Mouse (Mus musculus): ENCODE data around the gene Clcnkb.

The Clcnkb gene

DNA sequence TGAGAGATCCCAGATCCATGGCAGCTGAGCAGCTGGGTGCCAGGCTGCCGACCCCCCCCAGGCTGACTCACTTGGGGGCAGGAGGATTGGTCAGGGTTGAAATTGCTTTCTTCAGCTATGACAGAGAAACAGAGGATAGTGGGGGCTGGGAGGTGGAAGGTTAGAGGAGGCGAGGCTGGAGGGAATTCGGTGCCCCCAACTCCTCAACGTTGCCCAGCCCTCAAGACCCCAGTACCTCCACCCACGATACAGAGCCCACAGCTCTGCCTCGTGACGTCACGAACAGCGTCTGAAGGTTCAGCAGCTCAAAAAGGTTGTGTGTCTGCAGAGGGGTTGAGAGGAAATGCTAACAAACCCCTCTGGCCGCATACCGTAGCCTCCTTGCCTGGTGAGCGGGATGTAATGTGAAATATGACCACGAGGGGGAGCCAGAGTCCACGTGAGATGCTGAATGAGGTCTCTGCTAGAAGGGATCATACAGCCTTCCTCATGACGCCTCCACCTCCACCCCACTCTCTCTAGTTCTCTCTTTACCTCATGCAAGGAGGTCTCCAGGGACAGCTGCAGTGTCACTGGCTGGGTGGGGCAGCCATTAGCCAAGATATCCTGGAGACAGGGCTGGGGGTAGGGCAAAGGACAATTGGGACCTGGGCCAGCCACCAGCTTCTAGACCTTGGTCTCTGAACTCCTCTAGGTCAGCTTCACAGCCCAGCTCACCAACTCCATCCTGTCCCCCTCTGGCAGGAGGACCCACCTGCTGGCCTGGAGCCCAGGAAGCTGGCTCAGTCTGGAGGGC lies 11.1 kb downstream of the Clcnkb start:
- peak; percentile 31 for DNase-seq (ENCODE audit: low spot score)

DNA sequence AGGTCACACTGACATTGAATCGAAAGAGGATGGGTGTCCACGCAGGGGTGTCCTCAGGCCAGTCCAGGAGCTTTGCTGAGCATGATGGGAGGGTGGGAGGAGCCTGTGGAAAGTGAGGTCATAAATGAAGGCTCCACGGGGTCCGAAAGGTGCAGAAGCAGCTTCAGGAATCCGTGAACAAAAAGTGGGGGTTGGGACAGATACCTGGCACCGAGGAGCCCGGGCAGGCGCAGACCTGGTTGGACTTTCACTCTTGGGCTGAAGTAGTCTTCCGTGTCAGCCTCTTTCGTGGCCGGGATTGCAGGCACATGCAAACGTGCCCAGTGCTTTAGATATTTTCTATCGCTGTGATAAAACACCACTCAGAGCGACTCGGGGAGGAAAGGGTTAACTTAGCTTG lies 15.6 kb downstream of the Clcnkb start:
- no peak for DNase-seq (ENCODE audit: low spot score)

DNA sequence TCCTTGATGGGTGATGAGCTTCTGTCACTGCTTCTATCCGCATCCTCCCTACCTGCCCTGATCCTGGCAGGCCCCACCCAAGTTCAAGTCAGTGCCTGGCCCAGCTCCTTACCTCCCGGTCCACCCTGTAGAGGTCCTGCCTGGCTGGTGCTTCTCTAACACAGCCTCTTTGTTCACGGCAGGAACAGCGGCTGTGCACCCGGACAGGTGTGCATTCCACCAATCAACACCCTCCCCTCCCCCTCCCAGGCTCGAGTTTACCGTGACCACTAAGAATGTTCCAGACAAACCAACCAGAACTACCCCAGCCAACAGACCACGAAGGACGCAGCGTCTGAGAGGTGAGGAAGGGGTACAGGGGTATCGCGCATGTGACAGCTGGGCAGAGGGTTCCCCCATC lies 17.3 kb downstream of the Clcnkb start, which contains the start of gene Clcnka:
Gene Clcnka, minus strand, starts transcription at position 180 of the 400 bp plus-strand sequence.
- DNase-seq (ENCODE audit: low spot score) = no peak

DNA sequence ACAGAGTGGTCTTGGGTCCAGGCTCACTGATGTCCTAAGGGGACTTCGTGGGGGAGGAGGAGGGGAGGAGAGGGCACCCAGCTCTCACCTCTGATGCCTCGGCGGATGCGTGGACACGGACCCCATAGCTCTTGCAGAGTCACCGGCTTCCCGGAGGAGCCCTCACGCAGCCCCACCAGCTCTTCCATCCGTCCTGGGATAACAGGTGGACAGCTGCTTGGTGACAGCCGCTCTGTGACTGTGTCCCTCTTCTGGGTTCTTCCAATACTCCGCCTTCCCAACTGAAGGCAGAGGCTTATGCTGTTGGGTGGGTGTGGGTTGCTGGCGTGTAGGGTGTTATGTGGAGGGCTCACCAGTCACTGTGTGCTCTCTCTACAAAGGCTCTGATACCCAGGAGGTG lies 18.0 kb downstream of the Clcnkb start:
- DNase-seq (ENCODE audit: low spot score) = no peak

DNA sequence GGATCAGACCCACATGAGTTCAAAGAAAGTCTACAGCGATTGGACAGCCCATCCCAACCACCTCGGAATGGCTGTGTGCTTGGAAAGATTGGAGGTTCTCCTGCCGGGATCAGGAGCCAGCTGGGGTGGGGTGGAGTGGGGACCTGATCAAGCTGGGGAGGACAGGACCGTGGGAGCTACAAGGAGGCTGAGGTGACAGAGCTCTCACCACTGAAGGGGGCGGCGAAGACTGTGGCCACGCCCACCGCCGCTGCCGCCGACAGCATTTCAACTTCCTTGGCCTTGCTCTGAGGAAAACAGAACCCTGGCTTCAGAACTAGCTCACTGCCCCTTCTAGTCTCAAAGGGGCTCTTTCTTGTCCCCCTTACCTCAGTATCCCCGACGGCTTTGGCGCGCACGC lies 21.1 kb downstream of the Clcnkb start:
- DNase-seq (ENCODE audit: low spot score) = no peak

DNA sequence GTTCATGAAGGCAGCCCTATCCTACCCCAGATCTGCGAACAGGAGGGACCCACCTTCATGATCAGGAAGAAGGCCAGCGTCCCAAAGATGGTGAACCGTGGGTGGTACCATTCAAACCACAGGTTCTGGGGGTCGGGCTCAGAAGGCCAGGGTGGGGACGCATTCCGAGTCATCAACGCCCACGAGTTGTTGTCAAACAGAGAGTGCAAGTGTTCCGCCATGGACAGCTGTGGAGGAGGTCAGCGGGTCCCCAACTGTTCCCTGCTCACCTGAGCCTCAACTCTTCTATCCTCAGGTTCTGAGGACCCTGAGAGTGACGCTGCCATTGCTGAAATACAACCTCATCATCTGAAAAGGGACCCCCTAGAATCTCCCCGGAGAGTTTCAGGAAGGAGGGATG lies 24.5 kb downstream of the Clcnkb start:
- DNase-seq (ENCODE audit: low spot score) = no peak

DNA sequence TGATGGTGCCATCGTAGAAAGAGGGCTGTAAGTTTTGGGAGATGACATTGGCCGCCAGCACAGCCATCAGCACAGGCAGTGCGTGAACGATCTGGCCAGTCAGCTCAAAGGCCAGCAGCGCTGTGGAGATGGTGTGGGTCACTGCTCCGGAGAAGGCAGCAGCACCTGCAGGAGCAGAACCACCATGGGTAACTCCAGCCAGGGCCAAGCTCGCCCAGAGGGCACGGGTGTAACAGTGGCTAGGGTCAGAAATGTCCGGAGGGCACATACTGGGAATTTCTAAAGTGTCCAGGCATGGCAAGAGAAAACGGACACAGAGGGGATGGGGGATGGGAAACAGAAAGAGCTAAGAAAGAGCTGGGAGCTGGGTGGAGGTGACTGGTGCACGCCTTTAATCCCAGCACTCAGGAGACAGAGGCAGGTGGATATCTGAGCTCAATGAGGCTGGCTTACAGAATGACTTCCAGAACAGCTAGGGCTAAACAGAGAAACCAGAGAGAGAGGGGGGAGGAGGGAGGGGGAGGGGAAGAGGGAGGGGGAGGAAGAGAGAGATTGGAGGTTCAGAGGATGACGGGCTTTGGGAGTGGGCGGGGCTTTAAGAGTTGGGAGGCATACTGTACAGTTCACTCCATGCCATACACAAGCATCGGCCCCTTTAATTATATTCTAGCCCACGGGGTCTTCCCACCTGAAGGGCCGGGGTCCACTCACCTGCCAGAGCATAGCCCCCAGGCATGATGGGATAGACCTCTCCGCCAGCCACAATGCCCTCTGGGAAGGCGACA lies 26.3 kb downstream of the Clcnkb start:
- DNase-seq (ENCODE audit: low spot score) = no peak

DNA sequence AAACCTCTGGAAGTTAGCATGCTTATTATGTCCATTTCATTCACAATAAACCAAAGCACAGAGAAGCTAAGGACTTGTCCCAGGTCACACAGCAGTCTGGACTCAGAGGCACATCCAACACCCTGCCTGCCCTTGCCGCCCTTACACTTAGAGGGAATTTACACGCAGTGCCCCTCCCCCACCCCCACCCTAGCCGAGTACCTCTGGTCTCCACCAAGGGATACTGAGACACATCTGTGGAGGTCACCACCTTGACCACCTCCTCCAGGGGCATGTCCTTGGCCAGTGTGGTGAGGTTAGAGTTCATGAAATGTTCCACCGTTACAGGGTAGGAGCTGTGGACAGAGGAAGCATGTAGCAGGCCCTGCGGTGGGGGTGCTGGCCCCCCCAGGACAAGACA lies 27.9 kb downstream of the Clcnkb start:
- no peak for DNase-seq (ENCODE audit: low spot score)

DNA sequence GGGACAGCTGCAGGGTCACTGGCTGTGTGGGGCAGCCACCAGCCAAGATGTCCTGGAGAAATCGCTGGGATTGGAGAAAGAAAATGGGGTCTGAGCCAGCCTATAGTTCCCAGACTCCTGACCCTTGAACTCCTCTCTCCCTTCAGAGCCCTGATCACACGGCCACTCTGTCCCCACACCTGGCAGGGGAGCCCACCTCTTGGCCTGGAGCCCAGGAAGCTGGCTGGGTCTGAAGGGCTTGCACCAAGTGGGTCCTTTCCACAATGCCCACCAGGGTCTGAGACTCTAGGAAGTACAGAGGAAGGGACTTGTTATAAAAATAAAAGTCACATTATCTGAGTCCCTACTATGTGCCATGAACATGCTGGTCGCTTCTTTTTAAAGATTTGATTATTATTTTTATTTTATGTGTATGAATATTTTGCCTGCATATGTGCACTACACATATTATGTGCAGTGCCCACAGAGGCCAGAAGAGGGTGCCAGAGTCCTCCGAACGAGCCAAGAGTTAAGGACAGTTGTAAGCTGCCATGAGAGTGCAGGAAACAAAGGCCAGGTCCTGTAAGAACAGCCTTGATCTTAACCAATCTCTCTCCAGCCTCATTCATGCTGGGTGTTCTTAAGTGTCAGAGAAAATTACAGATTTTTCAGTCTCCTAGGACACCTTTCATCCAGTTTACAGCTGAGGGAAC lies 28.6 kb downstream of the Clcnkb start:
- peak; percentile 68 for DNase-seq (ENCODE audit: low spot score)

DNA sequence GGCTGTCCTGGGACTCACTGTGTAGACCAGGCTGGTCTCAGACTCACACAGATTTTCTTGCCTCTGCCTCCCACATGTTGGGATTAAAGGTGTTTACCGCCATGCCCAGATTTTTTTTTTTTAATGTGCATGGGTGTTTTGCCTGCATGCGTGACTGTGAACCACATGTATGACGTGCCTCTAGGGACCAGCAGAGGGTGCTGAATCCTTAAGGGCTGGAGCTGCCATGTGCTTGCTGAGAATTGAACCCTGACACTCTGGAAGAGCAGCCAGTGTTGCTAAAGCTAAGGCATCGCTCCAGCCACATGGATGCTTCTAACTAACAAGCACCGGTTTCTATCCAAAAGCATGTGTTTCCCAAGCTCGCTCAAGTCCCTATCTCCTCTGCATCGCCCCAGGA lies 29.7 kb downstream of the Clcnkb start:
- no peak for DNase-seq (ENCODE audit: low spot score)

DNA sequence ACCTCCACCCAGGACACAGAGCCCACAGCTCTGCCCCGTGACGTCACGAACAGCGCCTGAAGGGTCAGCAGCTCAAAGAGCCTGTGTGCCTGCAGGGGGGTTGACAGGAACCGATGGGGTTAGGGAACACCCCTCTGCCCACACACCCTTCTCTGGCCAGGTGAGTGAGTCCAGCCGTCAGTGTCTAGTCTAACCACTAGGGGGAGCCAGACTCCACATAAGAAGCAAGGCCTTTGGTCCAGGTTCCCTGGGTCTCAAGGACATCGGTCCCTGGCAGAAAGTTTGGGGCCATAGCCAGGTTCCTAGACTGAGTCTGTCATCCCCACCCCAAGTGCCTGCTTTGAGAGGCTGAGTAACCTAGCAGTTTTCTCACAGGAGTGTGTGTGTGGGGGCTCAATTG lies 30.5 kb downstream of the Clcnkb start:
- peak; percentile 61 for DNase-seq (ENCODE audit: low spot score)

DNA sequence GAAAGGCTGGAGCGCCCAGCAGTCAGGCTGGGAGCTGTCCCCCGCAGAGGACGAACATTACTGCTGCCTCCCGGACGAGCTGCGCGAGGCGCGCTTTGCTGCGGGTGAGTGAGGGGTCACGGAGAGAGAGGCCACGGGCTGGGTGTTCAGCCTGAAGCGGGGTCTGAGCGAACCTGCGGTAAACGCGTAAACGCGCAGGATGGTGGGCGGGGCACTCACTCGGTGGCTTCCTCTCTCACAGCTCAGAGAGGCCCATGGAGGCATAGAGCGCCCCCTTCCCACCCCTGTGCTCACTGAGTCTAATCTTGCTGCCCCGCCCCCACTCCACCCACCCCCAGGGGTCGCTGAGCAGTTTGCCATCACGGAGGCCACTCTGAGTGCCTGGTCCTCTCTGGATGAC lies 33.4 kb downstream of the Clcnkb start:
- DNase-seq (ENCODE audit: low spot score) = no peak

DNA sequence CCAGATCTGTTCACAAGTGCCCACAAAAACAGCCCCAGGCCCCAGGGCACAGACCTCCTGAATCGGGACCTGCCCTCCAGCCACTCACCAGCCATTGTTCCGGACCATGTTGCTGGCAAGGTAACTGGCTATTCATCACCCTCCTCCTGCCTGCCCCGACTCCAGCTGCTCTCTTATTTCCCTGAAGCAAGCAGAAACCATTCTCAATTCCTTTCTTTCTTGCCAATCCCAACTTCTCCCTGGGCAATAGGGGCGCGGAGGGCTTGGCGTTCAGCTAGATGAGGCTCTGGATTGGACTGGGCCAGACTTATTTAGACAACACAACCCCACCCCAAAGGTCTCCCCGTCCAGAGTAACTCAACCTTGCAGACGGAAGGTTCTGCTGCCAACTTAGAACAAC lies 36.1 kb downstream of the Clcnkb start:
- DNase-seq (ENCODE audit: low spot score) = no peak

DNA sequence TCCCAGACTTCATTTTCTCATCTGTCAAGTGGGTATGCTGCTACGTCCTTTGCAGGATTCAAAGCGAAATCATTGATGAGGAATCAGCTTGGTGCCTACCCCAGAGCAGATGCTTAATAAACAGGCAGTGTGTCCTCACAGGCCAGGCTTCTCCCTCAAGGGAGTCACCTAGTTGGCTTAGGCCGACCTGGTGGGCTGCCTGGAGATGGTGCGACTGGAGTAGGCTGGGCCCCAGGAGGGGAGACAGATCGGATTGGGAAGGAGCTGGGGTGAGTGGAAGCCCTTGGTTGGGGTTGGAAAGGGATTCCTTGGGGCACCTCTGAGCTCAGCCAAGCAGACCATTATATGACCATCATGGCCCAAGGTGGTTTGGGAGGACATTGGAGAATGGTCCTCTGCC lies 43.4 kb downstream of the Clcnkb start:
- no peak for DNase-seq (ENCODE audit: low spot score)

DNA sequence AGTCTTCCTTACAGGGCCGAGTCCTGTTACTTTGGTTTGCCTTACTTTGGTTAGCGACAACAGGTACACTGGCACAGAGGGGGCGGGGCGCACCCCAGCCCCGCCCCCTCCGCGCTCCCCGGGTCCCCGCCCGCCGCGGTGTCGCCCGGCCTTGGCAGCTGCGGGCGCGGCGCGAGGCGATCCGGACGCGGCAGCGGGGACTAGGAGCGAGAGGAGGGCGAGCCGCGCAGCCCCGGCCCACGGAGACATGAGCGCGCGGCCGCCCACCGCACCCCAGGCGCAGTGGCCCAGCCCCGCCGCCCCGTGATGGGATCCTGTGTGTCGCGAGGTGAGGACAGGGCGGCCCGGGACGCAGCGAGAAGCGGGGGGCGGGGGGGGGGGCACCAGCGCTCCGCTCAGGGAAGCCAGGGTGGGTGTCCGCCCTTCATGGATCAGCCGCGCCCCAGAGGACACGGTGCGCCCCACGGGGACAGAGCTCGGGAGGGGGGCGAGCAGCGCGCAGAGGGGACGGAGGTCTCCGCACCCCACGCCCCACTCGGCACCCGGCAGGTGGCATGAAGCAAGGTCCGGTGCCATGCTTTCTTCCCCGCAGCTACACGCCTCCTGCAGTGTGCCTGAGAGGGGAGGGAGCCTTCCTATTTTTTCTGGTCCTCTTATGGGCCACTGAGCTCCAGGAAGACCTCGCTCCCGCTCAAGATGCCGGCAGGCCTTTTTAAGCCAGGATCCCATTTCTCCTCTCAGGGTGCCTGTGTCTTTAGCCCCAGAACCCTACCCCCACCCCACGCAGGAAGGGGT lies 47.6 kb downstream of the Clcnkb start, which contains the start of gene Fam131c:
Gene Fam131c, plus strand, starts transcription at position 224 of the 795 bp plus-strand sequence.
- no peak for DNase-seq (ENCODE audit: low spot score)

DNA sequence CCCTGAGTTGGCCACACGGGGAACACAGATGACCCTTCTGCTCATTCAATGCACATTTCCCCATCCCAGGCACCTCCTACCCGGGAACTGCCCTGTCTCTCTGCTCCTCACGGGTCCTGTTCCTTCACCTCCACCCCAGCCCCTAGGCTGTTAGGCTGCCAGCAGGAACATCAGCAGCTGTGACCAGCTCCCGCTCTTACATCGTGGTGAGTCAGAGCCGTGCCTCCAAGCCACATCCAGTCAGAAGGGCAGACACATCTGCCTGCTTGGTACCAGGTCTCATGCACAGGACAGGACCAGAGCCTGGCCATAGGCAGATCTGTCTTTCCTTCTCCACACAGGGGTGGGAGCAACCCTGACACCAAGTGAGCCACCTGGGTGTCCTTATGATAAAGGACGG lies 49.9 kb downstream of the Clcnkb start:
- DNase-seq (ENCODE audit: low spot score) = no peak

DNA sequence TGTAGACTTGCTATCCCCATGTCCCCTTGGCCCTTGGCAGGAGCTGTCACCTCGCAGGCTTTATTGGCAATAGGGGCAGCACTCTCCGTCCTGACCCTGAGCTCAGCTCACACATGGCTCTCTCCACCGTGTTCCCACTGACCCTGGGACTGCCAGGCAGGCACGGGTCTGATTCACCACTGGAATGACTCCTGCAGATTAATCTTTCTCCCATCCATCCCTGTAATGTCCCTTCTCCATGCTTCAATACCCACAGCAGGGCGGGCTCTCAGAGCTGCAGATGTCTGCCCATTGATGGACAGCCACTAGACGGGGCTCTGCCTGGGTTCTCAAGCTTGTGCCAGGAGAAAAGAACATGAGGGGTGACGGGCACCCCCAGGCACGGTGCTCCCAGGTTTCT lies 50.7 kb downstream of the Clcnkb start:
- DNase-seq (ENCODE audit: low spot score) = no peak

DNA sequence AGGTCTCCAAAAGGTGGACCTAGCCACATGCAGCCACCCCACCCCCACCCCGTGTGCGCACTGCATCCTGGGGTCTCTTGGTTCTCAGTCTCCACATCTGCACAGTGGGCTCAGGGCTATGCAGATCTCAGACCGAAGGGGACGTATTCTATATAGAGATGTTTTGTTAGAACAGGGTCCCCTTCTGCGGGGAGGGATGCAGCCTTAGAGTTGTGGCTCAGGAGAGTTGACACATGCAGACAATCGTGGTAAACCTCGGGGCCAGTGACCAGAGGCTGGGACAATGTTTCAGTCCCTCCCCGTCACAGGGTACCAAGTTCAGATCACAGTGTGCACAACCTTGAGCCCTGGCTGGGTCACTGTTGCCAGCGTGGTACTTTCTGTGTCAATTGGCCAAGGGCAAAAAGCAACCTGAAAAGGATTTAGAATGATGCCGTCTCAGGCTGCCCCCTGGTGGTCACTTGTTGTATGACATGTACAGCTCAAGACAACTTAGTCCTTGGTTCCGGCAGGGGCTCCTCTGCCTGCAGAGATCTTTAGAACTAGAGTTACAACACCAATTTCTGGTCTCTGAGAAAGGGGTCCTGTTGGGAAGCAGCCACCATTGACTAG lies 52.8 kb downstream of the Clcnkb start:
- DNase-seq (ENCODE audit: low spot score) = peak; percentile 45

DNA sequence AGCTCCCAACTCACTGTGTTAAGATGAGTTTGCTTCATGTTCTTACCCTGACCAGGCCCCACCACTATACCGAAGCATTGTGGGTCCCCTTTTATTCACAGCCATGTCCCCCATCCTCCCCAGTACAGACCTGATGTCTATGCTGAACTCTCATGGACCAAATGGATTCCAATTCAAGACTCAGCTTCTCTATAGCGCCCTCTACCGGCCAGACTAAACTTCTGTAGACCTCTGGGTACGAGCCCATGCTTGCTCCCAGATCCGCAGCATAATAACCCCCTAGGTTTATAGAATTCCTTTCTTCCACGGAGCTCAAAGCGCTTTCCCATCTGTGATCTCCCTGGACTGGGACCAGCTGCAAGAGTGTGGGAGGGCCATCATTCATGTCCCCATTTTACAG lies 55.0 kb downstream of the Clcnkb start:
- peak; percentile 42 for DNase-seq (ENCODE audit: low spot score)

DNA sequence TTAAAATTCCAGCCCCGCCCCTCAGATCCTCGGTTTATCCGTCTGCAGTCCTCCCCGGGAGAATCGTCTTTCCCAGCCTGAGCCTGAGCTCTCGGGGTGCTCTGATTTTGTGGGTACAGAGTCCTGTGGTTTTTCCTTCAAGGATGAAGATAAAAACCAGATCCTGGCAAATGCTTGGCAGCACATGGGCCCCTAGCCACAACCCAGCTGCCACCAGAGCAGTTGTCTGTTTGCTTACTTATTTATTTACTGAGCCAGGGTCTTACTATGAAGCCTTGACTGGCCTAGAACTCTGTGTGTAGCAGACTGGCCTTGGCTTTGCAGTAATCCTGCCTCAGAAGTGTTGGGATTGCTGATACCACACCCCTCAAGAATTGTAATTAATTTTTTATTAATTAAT lies 56.6 kb downstream of the Clcnkb start:
- DNase-seq (ENCODE audit: low spot score) = no peak

DNA sequence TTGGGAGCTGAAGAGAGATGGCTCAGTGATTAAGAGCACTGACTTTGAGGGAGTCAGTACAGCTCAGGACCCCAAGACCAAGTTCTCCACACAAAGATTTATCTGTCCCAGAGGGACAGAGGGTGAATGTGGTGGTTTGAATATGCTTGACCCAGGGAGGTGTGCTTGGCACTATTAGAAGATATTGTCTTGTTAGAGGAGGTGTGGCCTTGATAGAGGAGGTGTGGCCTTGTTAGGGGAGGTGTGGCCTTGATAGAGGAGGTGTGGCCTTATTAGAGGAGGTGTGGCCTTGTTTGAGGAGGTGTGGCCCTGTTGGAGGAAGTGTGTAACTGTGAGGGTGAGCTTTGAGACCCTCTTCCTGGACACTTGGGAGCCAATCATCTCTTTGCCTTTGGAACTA lies 58.0 kb downstream of the Clcnkb start:
- no peak for DNase-seq (ENCODE audit: low spot score)

Data from c-Kit-positive CD71-positive TER-119-positive erythroid progenitor cells, embryonic 14.5 days (primary cell).